Mouse (Mus musculus): ENCODE results near the gene Rpain. TPM values are rescaled to one million over a fixed set of nuclear protein-coding genes. Genes with fewer than 3 reads are reported as not detected.
A peak's percentile ranks its signal among the peaks of the same experiment; 100 is the strongest.

The Rpain gene
- polyA plus RNA-seq, 1 experiment from 2014 or later: 73.0 TPM

DNA sequence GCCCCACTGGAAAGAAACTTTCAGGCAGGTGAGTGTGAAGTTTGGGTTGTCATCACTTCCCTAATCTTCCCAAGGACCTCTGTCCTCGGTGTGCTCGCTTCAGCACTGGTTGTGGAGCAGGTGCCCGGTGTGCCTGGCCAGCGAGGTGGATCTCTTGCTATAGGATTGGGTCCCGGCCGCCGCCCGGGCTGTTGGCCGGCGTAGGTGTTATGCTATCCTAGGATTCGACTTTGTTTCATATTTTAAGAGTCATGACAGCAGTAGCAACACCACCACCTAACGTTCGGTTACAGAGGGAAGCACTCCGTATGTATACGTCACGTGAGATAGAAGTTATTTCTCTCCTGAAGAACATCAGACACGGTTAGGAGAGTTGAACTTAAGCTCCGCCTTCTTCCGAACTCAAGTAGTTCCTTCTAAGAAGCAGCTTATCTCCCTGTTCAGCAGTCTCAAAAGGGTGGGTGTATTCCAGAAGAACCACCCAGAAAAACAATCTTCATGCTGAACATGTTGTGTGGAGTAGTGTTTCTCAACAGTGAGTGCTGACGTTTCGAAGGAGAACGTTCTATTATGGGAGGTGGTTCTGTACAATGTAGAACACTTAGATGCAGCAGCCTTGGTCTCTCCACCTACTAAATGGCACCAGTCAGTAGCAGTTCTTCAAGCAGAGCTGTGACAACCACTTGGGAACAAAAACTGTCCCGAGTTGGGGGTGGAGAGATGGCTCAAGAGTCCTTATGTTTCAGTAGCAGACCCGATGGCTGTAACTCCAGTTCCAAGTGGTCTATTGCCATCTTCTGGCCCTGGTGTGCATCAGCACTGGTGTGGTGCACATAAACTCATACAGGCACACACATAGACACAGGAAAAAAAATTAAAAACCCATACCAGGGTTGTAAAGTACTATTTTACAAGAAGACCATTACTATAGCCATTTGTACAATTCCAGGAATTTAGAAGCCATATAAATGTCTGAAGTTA lies 837 bp downstream of the Rpain start:
- Histone ChIP-seq H3K9me3 (no peaks in the 10 kb centered on the region), H3K36me3 (peaks cover 39% of the 10 kb centered on the region), H3K4me3 (peak overlapping the region; percentile 87), H3K9ac (peak overlapping the region; percentile 78), H3K27ac (peak overlapping the region; percentile 95), H3K4me1 (replicated peaks) (peaks cover 24% of the 10 kb centered on the region), H3K4me2 (peak overlapping the region; percentile 84), H3K27me3 (no peaks in the 10 kb centered on the region)
- 19% methylated on average over 24 of the region's 24 CpGs for WGBS
- ATAC-seq (ENCODE audit: low FRiP score): peak; percentile 55

DNA sequence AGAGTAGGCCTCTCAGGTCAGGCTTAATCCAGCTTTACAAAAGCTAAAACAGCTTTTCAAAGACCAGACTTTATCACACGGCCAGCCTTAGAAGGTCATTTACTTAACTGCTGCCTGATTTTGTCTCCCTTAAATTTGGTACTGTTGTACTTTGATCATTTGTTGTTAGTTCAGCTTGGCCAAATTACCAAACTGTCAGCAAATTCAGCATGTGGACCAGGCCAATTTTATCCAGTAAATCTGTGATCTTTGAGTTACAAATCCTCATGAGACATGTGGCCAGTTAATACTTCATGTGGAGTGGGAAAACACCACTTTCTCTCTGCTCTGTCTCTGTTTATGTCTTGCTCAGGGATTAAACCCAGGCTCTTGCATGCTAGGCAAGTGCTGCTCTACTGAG lies 2.6 kb downstream of the Rpain start:
- 68% methylated on average over 1 of the region's 1 CpGs for WGBS
- H3K4me2 ChIP-seq: no peak overlapping the region
- no peaks in the 10 kb centered on the region for H3K27me3 ChIP-seq
- no peak overlapping the region for H3K27ac ChIP-seq
- H3K4me3 ChIP-seq: no peak overlapping the region
- peaks cover 22% of the 10 kb centered on the region for H3K4me1 ChIP-seq (replicated peaks)
- no peak overlapping the region for H3K9ac ChIP-seq
- H3K36me3 ChIP-seq: peaks cover 48% of the 10 kb centered on the region
- H3K9me3 ChIP-seq: no peaks in the 10 kb centered on the region
- no peak for ATAC-seq (ENCODE audit: low FRiP score)

DNA sequence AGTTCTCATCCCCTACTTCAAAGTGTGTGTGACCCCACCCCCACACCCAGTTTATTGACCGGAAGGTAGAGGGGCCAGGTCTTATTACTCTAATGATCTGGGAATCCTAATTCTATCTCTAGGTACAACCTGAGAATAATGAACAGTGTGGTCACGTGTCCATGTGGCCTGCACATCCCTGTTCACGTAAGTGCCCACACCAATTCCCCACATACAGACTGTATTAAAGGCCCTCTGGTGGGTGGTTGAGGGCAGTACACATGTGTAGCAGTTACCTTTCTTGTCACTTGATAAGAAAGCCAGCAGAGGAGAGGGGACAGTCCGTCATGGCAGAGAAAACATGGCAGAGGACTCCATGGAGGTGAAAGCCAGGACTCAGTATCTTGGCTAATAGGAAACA lies 3.9 kb downstream of the Rpain start:
- Histone ChIP-seq H3K9ac (no peak overlapping the region), H3K4me3 (no peak overlapping the region), H3K4me1 (replicated peaks) (peaks cover 11% of the 10 kb centered on the region), H3K27ac (no peak overlapping the region), H3K27me3 (no peaks in the 10 kb centered on the region), H3K36me3 (peaks cover 62% of the 10 kb centered on the region), H3K9me3 (no peaks in the 10 kb centered on the region), H3K4me2 (no peak overlapping the region)
- ATAC-seq (ENCODE audit: low FRiP score): no peak
- 74% methylated on average over 4 of the region's 4 CpGs for WGBS

DNA sequence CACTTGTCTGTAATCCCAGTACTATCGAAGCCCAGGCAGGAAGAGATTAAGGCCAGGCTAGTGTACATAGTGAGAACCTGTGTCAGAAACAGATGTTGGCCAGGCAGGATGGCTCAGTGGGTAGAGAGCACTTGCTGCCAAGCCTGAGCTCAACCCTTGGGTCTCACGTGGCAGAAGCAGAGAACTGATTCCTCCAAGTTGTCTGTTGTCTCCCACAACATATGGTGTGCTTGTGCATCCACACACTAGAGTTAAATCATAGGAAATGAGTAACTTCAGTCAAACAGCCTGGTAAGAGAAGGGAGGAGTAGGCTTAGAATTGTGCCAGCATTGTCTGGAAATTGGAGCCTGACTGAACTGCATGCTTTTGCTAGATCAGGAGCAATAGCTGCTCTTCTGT lies 5.2 kb downstream of the Rpain start:
- 89% methylated on average over 2 of the region's 2 CpGs for WGBS
- Histone ChIP-seq H3K36me3 (peaks cover 75% of the 10 kb centered on the region), H3K9me3 (no peaks in the 10 kb centered on the region), H3K9ac (no peak overlapping the region), H3K4me1 (replicated peaks) (peaks cover 7% of the 10 kb centered on the region), H3K27me3 (no peaks in the 10 kb centered on the region), H3K4me3 (no peak overlapping the region), H3K27ac (no peak overlapping the region), H3K4me2 (no peak overlapping the region)
- ATAC-seq (ENCODE audit: low FRiP score): no peak

DNA sequence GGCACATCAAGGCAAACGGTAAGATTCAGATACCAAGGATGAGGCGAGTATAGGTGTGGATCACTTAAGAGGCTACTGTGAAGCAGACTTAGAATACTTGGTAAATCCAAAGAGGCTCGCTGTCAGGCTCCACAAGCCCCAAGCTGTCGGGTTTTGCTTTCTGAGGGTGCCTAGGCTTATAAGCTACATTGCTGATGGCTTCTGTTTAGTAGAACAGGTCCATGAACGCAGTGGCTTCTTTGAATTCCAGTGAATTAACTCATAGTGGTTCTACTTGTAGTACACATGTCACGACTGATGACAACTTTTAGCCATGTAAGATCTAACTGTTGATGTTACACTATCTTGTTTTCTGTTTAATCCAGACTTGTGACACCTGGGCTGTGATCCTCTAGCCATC lies 7.3 kb downstream of the Rpain start:
- 87% methylated on average over 6 of the region's 6 CpGs for WGBS
- H3K9me3 ChIP-seq: no peaks in the 10 kb centered on the region

DNA sequence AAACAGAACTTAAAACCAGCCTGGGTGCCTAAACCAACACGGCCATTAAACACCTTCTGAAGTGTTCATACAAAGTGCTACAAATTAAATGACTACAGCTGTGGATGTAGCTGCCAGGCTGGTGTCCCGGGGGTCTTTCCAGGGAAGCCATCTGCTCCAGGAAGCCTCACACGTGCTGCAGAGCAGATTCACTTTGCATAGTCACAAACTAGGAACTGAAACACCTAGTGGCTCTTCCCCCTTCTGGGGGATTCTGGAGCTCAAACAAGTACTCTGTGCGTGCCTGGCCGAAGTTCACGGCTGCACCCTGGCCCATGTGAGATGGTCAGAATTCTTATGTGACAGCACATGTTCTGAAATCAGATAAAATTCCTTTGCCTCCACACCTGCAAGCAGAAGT lies 10.2 kb downstream of the Rpain start:
- H3K36me3 ChIP-seq: peaks cover 70% of the 10 kb centered on the region
- no peak for ATAC-seq (ENCODE audit: low FRiP score)

More for the DNA sequence above, 7.3 kb downstream of the Rpain start:
- Histone ChIP-seq H3K27ac (no peak overlapping the region), H3K36me3 (peaks cover 85% of the 10 kb centered on the region), H3K9ac (no peak overlapping the region), H3K4me2 (no peak overlapping the region), H3K4me3 (no peak overlapping the region), H3K27me3 (no peaks in the 10 kb centered on the region), H3K4me1 (replicated peaks) (peaks cover 18% of the 10 kb centered on the region)
- no peak for ATAC-seq (ENCODE audit: low FRiP score)

DNA sequence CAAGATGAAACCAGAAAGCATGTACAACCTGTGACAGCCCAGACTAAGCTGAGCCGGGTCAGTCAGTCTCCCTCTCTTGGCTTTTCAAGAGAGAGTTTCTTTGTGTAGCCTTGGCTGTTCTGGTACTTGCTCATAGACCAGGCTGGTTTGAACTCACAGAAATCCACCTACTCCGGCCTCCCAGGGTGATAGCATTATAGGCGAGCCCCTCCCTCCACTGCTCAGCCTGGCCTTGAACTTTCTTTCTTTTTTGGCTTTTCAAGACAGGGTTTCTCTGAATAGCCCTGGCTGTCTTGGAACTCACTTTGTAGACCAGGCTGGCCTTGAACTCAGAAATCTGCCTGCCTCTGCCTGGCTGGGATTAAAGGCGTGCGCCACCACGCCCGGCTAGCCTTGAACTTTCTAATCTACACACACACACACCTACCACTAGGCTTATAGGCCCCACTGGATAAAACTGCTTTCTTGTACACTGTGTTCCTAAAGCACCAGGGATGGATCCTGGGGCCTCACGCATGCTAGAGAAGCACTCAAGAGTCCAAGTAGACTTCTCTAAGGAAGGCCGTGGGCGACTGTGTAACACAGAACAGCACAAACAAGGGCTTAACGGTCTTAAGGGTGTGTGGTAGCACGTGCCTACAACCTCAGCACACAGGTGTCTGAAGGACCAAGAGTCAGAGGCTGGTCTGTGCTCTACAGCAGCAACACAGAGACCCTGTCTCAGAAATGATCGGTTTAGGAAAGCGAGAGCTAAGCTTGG lies 10.9 kb downstream of the Rpain start:
- no peaks in the 10 kb centered on the region for H3K27me3 ChIP-seq
- ATAC-seq (ENCODE audit: low FRiP score): no peak
- 93% methylated on average over 14 of the region's 14 CpGs for WGBS
- H3K9me3 ChIP-seq: no peaks in the 10 kb centered on the region
- H3K4me3 ChIP-seq: peak overlapping the region; percentile 100; the same call in 1 of the 2 replicates
- peaks cover 22% of the 10 kb centered on the region for H3K4me1 ChIP-seq (replicated peaks)
- H3K36me3 ChIP-seq: peaks cover 71% of the 10 kb centered on the region
- no peak overlapping the region for H3K27ac ChIP-seq
- H3K9ac ChIP-seq: no peak overlapping the region
- no peak overlapping the region for H3K4me2 ChIP-seq

More for the DNA sequence above, 10.2 kb downstream of the Rpain start:
- H3K9me3 ChIP-seq: no peaks in the 10 kb centered on the region
- WGBS: 87% methylated on average over 6 of the region's 6 CpGs
- peaks cover 22% of the 10 kb centered on the region for H3K4me1 ChIP-seq (replicated peaks)
- no peak overlapping the region for H3K9ac ChIP-seq
- no peak overlapping the region for H3K27ac ChIP-seq
- H3K4me2 ChIP-seq: no peak overlapping the region
- no peaks in the 10 kb centered on the region for H3K27me3 ChIP-seq
- no peak overlapping the region for H3K4me3 ChIP-seq

DNA sequence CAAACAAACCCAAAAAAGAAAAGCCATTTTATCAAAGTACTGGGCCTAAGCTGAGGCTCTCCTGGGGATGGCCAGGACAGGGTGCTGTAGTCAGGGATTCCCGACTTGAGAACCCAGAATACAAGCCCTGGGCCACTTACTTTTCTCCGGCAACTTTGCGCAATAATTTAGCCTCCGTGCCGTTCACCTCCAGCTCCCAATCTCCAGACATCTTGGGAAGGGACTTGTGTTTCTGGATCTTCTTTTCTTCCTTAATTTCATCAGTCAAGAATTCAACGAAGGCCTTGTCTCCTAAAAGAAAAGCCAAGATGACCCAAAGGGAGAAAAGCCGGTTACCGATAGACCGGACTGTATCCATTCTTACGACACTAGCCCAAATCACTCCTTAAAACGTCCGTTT lies 12.0 kb downstream of the Rpain start:
- H3K27ac ChIP-seq: no peak overlapping the region
- no peak for ATAC-seq (ENCODE audit: low FRiP score)

DNA sequence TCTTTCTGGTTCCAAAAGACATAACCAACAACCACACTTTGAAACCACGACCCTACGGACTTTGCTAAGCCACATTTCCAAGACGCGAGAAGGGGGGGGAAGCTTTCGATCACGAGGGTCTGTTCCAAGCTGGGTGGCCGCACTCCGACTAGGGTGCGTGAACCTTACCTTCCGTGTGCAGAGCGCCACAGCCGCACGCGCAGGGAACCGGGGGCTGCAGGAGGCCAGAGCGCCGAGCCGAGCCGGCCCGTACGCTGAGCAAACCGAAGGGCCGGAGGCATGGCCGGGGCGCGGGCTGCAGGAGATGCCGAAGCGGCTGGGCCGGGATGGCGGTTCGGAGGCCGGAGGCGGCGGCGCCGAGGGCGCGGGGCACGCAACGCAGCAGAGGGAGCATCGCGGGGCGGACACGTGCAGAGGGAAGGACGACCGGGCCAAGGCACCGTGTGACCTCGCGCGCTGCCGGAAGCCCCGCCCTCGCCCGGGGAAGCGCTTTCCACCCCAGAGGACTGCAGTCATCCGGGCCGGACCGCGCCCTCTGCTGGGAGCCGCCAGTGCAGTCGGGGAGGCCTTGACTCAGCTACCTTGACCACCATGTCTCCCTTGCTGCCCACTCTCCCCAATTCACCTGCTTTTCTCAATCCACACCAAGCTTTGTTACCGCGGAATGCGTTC lies 12.7 kb downstream of the Rpain start, which contains the start of gene C1qbp:
Gene C1qbp (minus strand): TSS at position 470 of the 672 bp plus-strand sequence.
- peak within 1 kb of the TSS; percentile 93 for H3K9ac ChIP-seq

More for the DNA sequence above, 12.0 kb downstream of the Rpain start:
- Histone ChIP-seq H3K9ac (peak overlapping the region; percentile 93), H3K4me3 (peak overlapping the region; percentile 100), H3K4me1 (replicated peaks) (peaks cover 22% of the 10 kb centered on the region), H3K36me3 (peaks cover 71% of the 10 kb centered on the region), H3K4me2 (peak overlapping the region; percentile 67), H3K27me3 (no peaks in the 10 kb centered on the region), H3K9me3 (no peaks in the 10 kb centered on the region)
- 11% methylated on average over 12 of the region's 12 CpGs for WGBS

DNA sequence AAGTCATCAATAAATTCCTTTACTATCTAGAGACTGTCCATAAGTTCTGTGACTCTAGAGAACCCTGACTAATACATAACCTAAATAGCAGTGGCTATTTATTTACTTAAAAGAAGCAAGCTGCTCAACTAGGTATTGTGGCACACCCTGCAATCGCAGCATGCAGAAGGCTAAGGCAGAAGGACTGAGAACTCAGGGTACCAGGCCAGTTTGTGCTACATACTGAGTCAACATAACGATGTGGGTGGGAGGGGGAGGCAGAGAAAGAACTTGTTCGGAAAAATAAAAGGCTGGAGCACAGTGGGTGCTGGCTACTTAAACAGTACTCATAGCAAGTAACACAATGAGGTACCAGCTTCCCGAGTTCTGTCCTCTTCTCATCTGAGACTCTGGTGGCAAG lies 31.2 kb downstream of the Rpain start:
- 94% methylated on average over 4 of the region's 4 CpGs for WGBS
- Histone ChIP-seq H3K27me3 (no peaks in the 10 kb centered on the region), H3K4me2 (no peak overlapping the region), H3K4me1 (replicated peaks) (peaks cover 28% of the 10 kb centered on the region), H3K27ac (no peak overlapping the region), H3K9me3 (no peaks in the 10 kb centered on the region), H3K4me3 (no peak overlapping the region), H3K9ac (no peak overlapping the region), H3K36me3 (peaks cover 38% of the 10 kb centered on the region)
- no peak for ATAC-seq (ENCODE audit: low FRiP score)

More for the DNA sequence above, 12.7 kb downstream of the Rpain start, which contains the start of gene C1qbp:
- Histone ChIP-seq H3K4me3 (peak within 1 kb of the TSS; percentile 100), H3K9me3 (no peaks in the 10 kb centered on the region), H3K27ac (peak within 1 kb of the TSS; percentile 56; the same call in 1 of the 2 replicates), H3K27me3 (no peaks in the 10 kb centered on the region), H3K36me3 (peaks cover 71% of the 10 kb centered on the region), H3K4me1 (replicated peaks) (peaks cover 22% of the 10 kb centered on the region), H3K4me2 (peak within 1 kb of the TSS; percentile 67)
- WGBS: under 1% methylated on average over 64 of the region's 64 CpGs
- peak; percentile 95 for ATAC-seq (ENCODE audit: low FRiP score)

DNA sequence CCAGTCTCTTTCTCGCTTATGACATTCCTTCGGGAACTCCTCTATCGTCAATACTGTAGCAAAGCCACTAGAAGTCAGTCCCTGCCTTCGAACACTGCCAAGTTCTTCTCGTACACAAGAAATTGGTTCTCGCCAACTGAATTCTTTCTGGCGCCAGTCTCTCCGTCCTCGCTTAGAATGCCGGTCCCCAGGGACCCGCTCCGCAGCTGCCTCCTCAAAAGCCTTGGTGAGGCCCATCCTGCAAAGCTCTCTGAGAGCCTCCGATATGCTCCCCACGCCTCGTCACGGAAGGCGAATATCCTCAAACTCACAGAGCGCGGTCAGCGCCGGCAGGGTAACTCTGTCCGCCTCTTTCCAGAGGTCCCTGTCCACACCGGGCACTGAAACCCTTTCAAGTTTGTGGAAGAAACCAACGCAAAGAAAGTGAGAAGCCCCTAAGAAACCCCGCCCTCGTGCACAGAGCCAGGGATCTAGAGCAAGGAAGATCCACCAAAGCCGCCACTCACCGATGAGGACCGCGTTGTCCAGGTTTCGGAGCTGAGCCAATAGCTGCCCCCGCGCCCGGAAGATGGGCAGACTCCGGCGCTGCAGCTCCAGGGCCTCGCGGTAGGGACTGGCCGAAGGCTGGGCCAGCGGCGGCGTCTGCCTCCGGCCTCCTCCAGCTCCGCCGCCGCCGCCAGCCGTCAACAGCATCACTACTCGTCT lies 33.8 kb downstream of the Rpain start:
- Histone ChIP-seq H3K27me3 (no peaks in the 10 kb centered on the region), H3K4me1 (replicated peaks) (peaks cover 28% of the 10 kb centered on the region), H3K9ac (peak overlapping the region; percentile 87), H3K36me3 (peaks cover 34% of the 10 kb centered on the region), H3K9me3 (no peaks in the 10 kb centered on the region), H3K4me3 (peak overlapping the region; percentile 89), H3K27ac (peak overlapping the region; percentile 80), H3K4me2 (peak overlapping the region; percentile 84)
- WGBS: under 1% methylated on average over 49 of the region's 49 CpGs
- peak; percentile 87 for ATAC-seq (ENCODE audit: low FRiP score)

Measured in hindbrain, embryonic 13.5 days (tissue).